Mouse (Mus musculus): ENCODE results near the gene Asic4. TPM values are rescaled to one million over a fixed set of nuclear protein-coding genes. Genes with fewer than 3 reads are reported as not detected.

The Asic4 gene
- total and polyA plus RNA-seq, 3 experiments: 0.18 to 0.19 TPM; not detected in 1

DNA sequence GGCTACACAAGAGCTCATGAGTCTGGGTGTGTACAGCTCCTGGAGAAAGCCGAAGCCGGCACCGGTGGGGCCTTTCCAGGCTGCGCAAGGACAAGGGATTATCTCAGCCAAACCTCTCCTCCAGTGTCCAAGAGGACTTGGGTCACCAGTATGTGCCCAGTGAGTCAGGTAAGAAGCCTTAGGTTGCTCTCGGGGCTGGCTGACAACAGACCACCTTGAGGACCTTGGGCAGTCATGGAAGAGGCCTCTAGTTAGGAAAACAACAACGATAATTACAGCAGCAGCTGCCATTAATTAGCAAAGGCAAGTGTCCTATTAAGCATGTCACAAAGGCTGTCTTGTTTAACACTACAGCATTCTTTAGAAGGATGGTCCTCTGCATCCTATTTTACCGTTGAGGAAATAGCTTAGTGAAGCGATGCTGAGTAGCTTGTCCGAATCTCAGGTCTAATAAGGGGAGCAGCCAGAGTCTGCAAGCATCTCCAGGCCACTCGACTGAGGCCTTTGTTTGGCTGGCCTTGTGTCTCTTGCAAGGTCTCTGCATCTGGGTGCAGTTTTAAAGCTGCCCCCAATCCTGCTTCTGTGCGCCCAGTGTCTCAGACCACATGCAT, 26.4 kb upstream of the Asic4 start:
- Histone ChIP-seq H3K27me3 (ENCODE audit: control insufficient read depth in 1 of 2, insufficient read depth in 2 of 2, low read length in 2 of 2) (no peaks in the 10 kb centered on the region), H3K9me3 (replicated peaks; ENCODE audit: insufficient read depth, low read length) (no peaks in the 10 kb centered on the region), H3K36me3 (ENCODE audit: control insufficient read depth in 1 of 2, insufficient read depth in 2 of 2, low read length in 2 of 2) (no peaks in the 10 kb centered on the region), H3K4me1 (ENCODE audit: control insufficient read depth in 1 of 2, insufficient read depth in 2 of 2, low read length in 2 of 2) (0 out of 4 replicates have a peak, but pooled peaks cover 0 to 2% of the 10 kb centered on the region in 2 experiments), H3K27ac (ENCODE audit: control insufficient read depth, low read depth, low read length) (no peak overlapping the region), H3K9ac (ENCODE audit: control insufficient read depth, low read depth, low read length, poor library complexity, severe bottlenecking) (no peak overlapping the region), H3K4me3 (ENCODE audit: control insufficient read depth in 1 of 2, insufficient read depth in 1 of 2, low read depth in 2 of 2, low read length in 2 of 2) (no peak overlapping the region), H3K79me2 (ENCODE audit: control insufficient read depth, insufficient read depth, low read length, poor library complexity) (no peaks in the 10 kb centered on the region)
- TF ChIP-seq RCOR1 (IDR thresholded peaks at IDR 0.05; ENCODE audit: low read depth, low read length) (no peak), TBP (IDR thresholded peaks at IDR 0.05; ENCODE audit: low read depth, low read length) (no peak), RAD21 (IDR thresholded peaks at IDR 0.05; ENCODE audit: low read depth, low read length) (no peak), CHD2 (IDR thresholded peaks at IDR 0.05; ENCODE audit: low read length) (no peak), USF1 (IDR thresholded peaks at IDR 0.05; ENCODE audit: low read depth, low read length) (no peak), POLR2A (IDR thresholded peaks at IDR 0.05; ENCODE audit: control insufficient read depth in 1 of 2, insufficient read depth in 1 of 2, low read depth in 1 of 2, low read length in 2 of 2, poor library complexity in 1 of 2) (no peak), JUND (IDR thresholded peaks at IDR 0.05; ENCODE audit: low read depth, low read length) (no peak), ZMIZ1 (IDR thresholded peaks at IDR 0.05; ENCODE audit: low read depth, low read length) (no peak), CHD1 (IDR thresholded peaks at IDR 0.05; ENCODE audit: low read depth, low read length) (no peak), SIN3A (IDR thresholded peaks at IDR 0.05; ENCODE audit: low read length) (no peak), NRF1 (IDR thresholded peaks at IDR 0.05; ENCODE audit: insufficient read depth, low read depth, low read length, poor library complexity, severe bottlenecking) (no peak), E2F4 (IDR thresholded peaks at IDR 0.05; ENCODE audit: borderline replicate concordance, low read depth, low read length) (no peak)
- no peak for DNase-seq (ENCODE audit: low read depth, low spot score)

DNA sequence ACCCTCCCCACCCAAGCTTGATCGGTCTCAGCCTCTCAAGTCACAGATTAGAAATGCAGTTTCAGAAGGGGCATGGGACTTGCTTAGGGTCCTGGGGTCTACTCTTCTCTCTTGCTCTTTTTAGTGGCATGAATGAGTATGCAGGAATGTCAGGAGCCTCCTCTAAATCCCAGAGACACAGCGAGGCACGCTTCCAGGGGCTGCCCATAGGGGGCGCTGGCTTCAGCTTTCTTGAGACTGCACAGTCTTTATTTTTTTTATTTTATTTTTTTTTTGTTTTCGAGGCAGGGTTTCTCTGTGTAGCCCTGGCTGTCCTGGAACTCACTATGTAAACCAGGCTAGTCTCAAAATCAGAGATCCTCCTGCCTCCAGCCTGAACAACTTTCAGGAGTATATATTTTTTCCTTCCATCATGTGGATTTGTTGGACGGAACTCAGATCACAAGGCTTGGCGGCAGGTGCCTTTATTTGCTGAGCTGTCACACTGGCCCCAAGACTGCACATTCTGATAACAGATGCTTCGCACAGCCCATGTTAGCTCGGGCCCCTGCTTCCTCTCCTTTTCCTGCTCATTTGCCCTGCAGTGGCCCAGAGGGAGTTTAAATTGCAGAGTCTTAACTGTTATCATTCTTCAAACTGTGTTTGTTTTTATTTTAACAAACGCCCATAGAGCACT, 24.3 kb upstream of the Asic4 start:
- Histone ChIP-seq H3K9ac (ENCODE audit: control insufficient read depth, low read depth, low read length, poor library complexity, severe bottlenecking) (no peak overlapping the region), H3K4me1 (ENCODE audit: control insufficient read depth in 1 of 2, insufficient read depth in 2 of 2, low read length in 2 of 2) (0 out of 4 replicates have a peak, but pooled peaks cover 0 to 2% of the 10 kb centered on the region in 2 experiments), H3K36me3 (ENCODE audit: control insufficient read depth in 1 of 2, insufficient read depth in 2 of 2, low read length in 2 of 2) (no peaks in the 10 kb centered on the region), H3K27me3 (ENCODE audit: control insufficient read depth in 1 of 2, insufficient read depth in 2 of 2, low read length in 2 of 2) (no peaks in the 10 kb centered on the region), H3K27ac (ENCODE audit: control insufficient read depth, low read depth, low read length) (no peak overlapping the region), H3K4me3 (ENCODE audit: control insufficient read depth in 1 of 2, insufficient read depth in 1 of 2, low read depth in 2 of 2, low read length in 2 of 2) (peak overlapping the region in 1 of 2 experiments; percentile 44; a peak in 1 of 4 replicates), H3K79me2 (ENCODE audit: control insufficient read depth, insufficient read depth, low read length, poor library complexity) (no peaks in the 10 kb centered on the region), H3K9me3 (replicated peaks; ENCODE audit: insufficient read depth, low read length) (no peaks in the 10 kb centered on the region)
- peak; percentile 69 for DNase-seq (ENCODE audit: low read depth, low spot score)
- TF ChIP-seq ZC3H11A (IDR thresholded peaks at IDR 0.05; ENCODE audit: low read depth, low read length) (peak; percentile 20; the same call in 1 of the 2 replicates), POLR2AphosphoS5 (IDR thresholded peaks at IDR 0.05; ENCODE audit: borderline replicate concordance, low read depth, low read length) (no peak), RCOR1 (IDR thresholded peaks at IDR 0.05; ENCODE audit: low read depth, low read length) (0 out of 2 replicates have a peak, but pooled peaks have one; percentile 4), UBTF (IDR thresholded peaks at IDR 0.05; ENCODE audit: borderline replicate concordance, insufficient read depth, low read depth, low read length) (no peak), ELF1 (IDR thresholded peaks at IDR 0.05; ENCODE audit: low read depth, low read length) (no peak), CTCF (IDR thresholded peaks at IDR 0.05 in 2 of 3, conservative IDR thresholded peaks at IDR 0.05 in 1 of 3; ENCODE audit: control insufficient read depth in 1 of 3, insufficient read depth in 1 of 3, low read depth in 2 of 3, low read length in 3 of 3, poor library complexity in 1 of 3, severe bottlenecking in 1 of 3) (peak; percentile 67 to 92 (median 90)), MYB (IDR thresholded peaks at IDR 0.05; ENCODE audit: low read depth, low read length) (no peak), NELFE (IDR thresholded peaks at IDR 0.05; ENCODE audit: low read depth, low read length) (no peak), SMC3 (IDR thresholded peaks at IDR 0.05; ENCODE audit: low read depth, low read length) (peak; percentile 55), E2F4 (IDR thresholded peaks at IDR 0.05; ENCODE audit: borderline replicate concordance, low read depth, low read length) (no peak), POLR2AphosphoS2 (IDR thresholded peaks at IDR 0.05; ENCODE audit: low read length) (no peak), EP300 (IDR thresholded peaks at IDR 0.05; ENCODE audit: low read depth in 1 of 2, low read length in 2 of 2) (no peak), CHD1 (IDR thresholded peaks at IDR 0.05; ENCODE audit: low read depth, low read length) (no peak), MXI1 (IDR thresholded peaks at IDR 0.05; ENCODE audit: low read depth, low read length) (peak; percentile 32; the same call in 1 of the 2 replicates), CHD2 (IDR thresholded peaks at IDR 0.05; ENCODE audit: low read length) (no peak), MAZ (IDR thresholded peaks at IDR 0.05; ENCODE audit: low read depth, low read length) (no peak), MAFK (IDR thresholded peaks at IDR 0.05; ENCODE audit: borderline replicate concordance, low read depth, low read length) (peak; percentile 40; the same call in 1 of the 2 replicates), ZMIZ1 (IDR thresholded peaks at IDR 0.05; ENCODE audit: low read depth, low read length) (no peak), HCFC1 (IDR thresholded peaks at IDR 0.05; ENCODE audit: low read depth, low read length) (no peak), SIN3A (IDR thresholded peaks at IDR 0.05; ENCODE audit: low read length) (peak; percentile 25; the same call in 1 of the 2 replicates), JUND (IDR thresholded peaks at IDR 0.05; ENCODE audit: low read depth, low read length) (no peak), MAX (IDR thresholded peaks at IDR 0.05; ENCODE audit: low read length) (peak; percentile 43), ZNF384 (IDR thresholded peaks at IDR 0.05; ENCODE audit: low read depth, low read length) (peak; percentile 84), ETS1 (IDR thresholded peaks at IDR 0.05; ENCODE audit: low read depth, low read length) (no peak)

Data from MEL (cell line).